Mouse (Mus musculus): ENCODE measurements around the gene Fkrp. TPM values are rescaled to one million over a fixed set of nuclear protein-coding genes. Genes with fewer than 3 reads are reported as not detected.

The Fkrp gene
- polyA plus RNA-seq, 1 experiment, result 8.4 TPM

- H3K27ac ChIP-seq (replicated peaks; ENCODE audit: low read depth, low read length), result peak overlapping the region; percentile 92
- peak overlapping the region; percentile 65 for H3K4me3 ChIP-seq (ENCODE audit: insufficient read depth, low read depth, low read length)
- H3K4me1 ChIP-seq (ENCODE audit: control insufficient read depth, insufficient read depth, insufficient read length, low read length), result peaks cover 4% of the 10 kb centered on the region
These were observed 25.3 kb upstream of the Fkrp start for GRCm38 (mm10) chr7:16841561-16842560.

GRCm38 (mm10) chr7:16841078-16841477, 24.5 kb upstream of the Fkrp start:
- Histone ChIP-seq H3K27ac (replicated peaks; ENCODE audit: low read depth, low read length) (peak overlapping the region; percentile 92), H3K4me1 (ENCODE audit: control insufficient read depth, insufficient read depth, insufficient read length, low read length) (peaks cover 4% of the 10 kb centered on the region), H3K4me3 (ENCODE audit: insufficient read depth, low read depth, low read length) (no peak overlapping the region)

GRCm38 (mm10) chr7:16840109-16840491, 23.6 kb upstream of the Fkrp start:
- Histone ChIP-seq H3K4me3 (ENCODE audit: insufficient read depth, low read depth, low read length) (no peak overlapping the region), H3K27ac (replicated peaks; ENCODE audit: low read depth, low read length) (no peak overlapping the region), H3K4me1 (ENCODE audit: control insufficient read depth, insufficient read depth, insufficient read length, low read length) (peaks cover 4% of the 10 kb centered on the region)

GRCm38 (mm10) chr7:16839427-16840108, 23.0 kb upstream of the Fkrp start:
- H3K27ac ChIP-seq (replicated peaks; ENCODE audit: low read depth, low read length), result no peak overlapping the region
- no peak overlapping the region for H3K4me3 ChIP-seq (ENCODE audit: insufficient read depth, low read depth, low read length)
- H3K4me1 ChIP-seq (ENCODE audit: control insufficient read depth, insufficient read depth, insufficient read length, low read length), result peaks cover 4% of the 10 kb centered on the region

- peaks cover 4% of the 10 kb centered on the region for H3K4me1 ChIP-seq (ENCODE audit: control insufficient read depth, insufficient read depth, insufficient read length, low read length)
- no peak overlapping the region for H3K4me3 ChIP-seq (ENCODE audit: insufficient read depth, low read depth, low read length)
- no peak overlapping the region for H3K27ac ChIP-seq (replicated peaks; ENCODE audit: low read depth, low read length)
These were observed 22.4 kb upstream of the Fkrp start for GRCm38 (mm10) chr7:16838804-16839426.

GRCm38 (mm10) chr7:16837916-16838803, 21.6 kb upstream of the Fkrp start:
- no peak overlapping the region for H3K27ac ChIP-seq (replicated peaks; ENCODE audit: low read depth, low read length)
- H3K4me3 ChIP-seq (ENCODE audit: insufficient read depth, low read depth, low read length), result no peak overlapping the region

GRCm38 (mm10) chr7:16830449-16830848, 13.9 kb upstream of the Fkrp start:
- Histone ChIP-seq H3K4me3 (ENCODE audit: insufficient read depth, low read depth, low read length) (peak overlapping the region; percentile 22), H3K27ac (replicated peaks; ENCODE audit: low read depth, low read length) (peak overlapping the region; percentile 61), H3K4me1 (ENCODE audit: control insufficient read depth, insufficient read depth, insufficient read length, low read length) (peaks cover 4% of the 10 kb centered on the region; the same call in 1 of the 2 replicates)

More at GRCm38 (mm10) chr7:16837916-16838803, 21.6 kb upstream of the Fkrp start:
- peaks cover 4% of the 10 kb centered on the region for H3K4me1 ChIP-seq (ENCODE audit: control insufficient read depth, insufficient read depth, insufficient read length, low read length)

GRCm38 (mm10) chr7:16827274-16827673, 10.7 kb upstream of the Fkrp start:
- Histone ChIP-seq H3K4me3 (ENCODE audit: insufficient read depth, low read depth, low read length) (no peak overlapping the region), H3K4me1 (ENCODE audit: control insufficient read depth, insufficient read depth, insufficient read length, low read length) (peaks cover 4% of the 10 kb centered on the region; the same call in 1 of the 2 replicates), H3K27ac (replicated peaks; ENCODE audit: low read depth, low read length) (peak overlapping the region; percentile 21)

GRCm38 (mm10) chr7:16826571-16826970, 10.0 kb upstream of the Fkrp start:
- no peak overlapping the region for H3K4me3 ChIP-seq (ENCODE audit: insufficient read depth, low read depth, low read length)
- H3K27ac ChIP-seq (replicated peaks; ENCODE audit: low read depth, low read length), result peak overlapping the region; percentile 21; the same call in 1 of the 2 replicates
- H3K4me1 ChIP-seq (ENCODE audit: control insufficient read depth, insufficient read depth, insufficient read length, low read length), result peaks cover 8% of the 10 kb centered on the region

GRCm38 (mm10) chr7:16825785-16826184, 9.3 kb upstream of the Fkrp start:
- H3K4me3 ChIP-seq (ENCODE audit: insufficient read depth, low read depth, low read length), result no peak overlapping the region
- H3K27ac ChIP-seq (replicated peaks; ENCODE audit: low read depth, low read length), result no peak overlapping the region
- H3K4me1 ChIP-seq (ENCODE audit: control insufficient read depth, insufficient read depth, insufficient read length, low read length), result peaks cover 15% of the 10 kb centered on the region

GRCm38 (mm10) chr7:16823734-16824133, 7.2 kb upstream of the Fkrp start:
- H3K4me3 ChIP-seq (ENCODE audit: insufficient read depth, low read depth, low read length), result no peak overlapping the region
- no peak overlapping the region for H3K27ac ChIP-seq (replicated peaks; ENCODE audit: low read depth, low read length)
- peaks cover 16% of the 10 kb centered on the region for H3K4me1 ChIP-seq (ENCODE audit: control insufficient read depth, insufficient read depth, insufficient read length, low read length)

- Histone ChIP-seq H3K27ac (replicated peaks; ENCODE audit: low read depth, low read length) (no peak overlapping the region), H3K4me1 (ENCODE audit: control insufficient read depth, insufficient read depth, insufficient read length, low read length) (peaks cover 20% of the 10 kb centered on the region)
These were observed 5.2 kb upstream of the Fkrp start for GRCm38 (mm10) chr7:16821669-16822101.

GRCm38 (mm10) chr7:16821091-16821490, 4.6 kb upstream of the Fkrp start:
- peaks cover 20% of the 10 kb centered on the region for H3K4me1 ChIP-seq (ENCODE audit: control insufficient read depth, insufficient read depth, insufficient read length, low read length)
- no peak overlapping the region for H3K4me3 ChIP-seq (ENCODE audit: insufficient read depth, low read depth, low read length)
- H3K27ac ChIP-seq (replicated peaks; ENCODE audit: low read depth, low read length), result no peak overlapping the region; the same call in 1 of the 2 replicates

More at GRCm38 (mm10) chr7:16821669-16822101, 5.2 kb upstream of the Fkrp start:
- no peak overlapping the region for H3K4me3 ChIP-seq (ENCODE audit: insufficient read depth, low read depth, low read length)

GRCm38 (mm10) chr7:16820271-16820763, 3.8 kb upstream of the Fkrp start:
- peaks cover 20% of the 10 kb centered on the region for H3K4me1 ChIP-seq (ENCODE audit: control insufficient read depth, insufficient read depth, insufficient read length, low read length)
- no peak overlapping the region for H3K4me3 ChIP-seq (ENCODE audit: insufficient read depth, low read depth, low read length)
- no peak overlapping the region for H3K27ac ChIP-seq (replicated peaks; ENCODE audit: low read depth, low read length)

All from brown adipose tissue, adult 24 weeks (tissue).